Mouse (Mus musculus) right cerebral cortex, adult 18-20 months (tissue): ENCODE results near the gene Eef1e1.
"Not testable (repeated sequence)": the region's sequence is repeated elsewhere in the genome, so short reads cannot be mapped to it uniquely, and the experiment has no call there.

Experiments
- DNase-seq: peaks from one replicate; pipeline ENCODE4 v3.0.0; 2022; ENCODE audit warnings: mixed read lengths

Eef1e1 gene

GRCm38 (mm10) chr13:38658528-38659280 lies at the start of gene Eef1e1:
TSS of gene Eef1e1 (minus strand) at chr13:38659058.
- peak; percentile 96 for DNase-seq

GRCm38 (mm10) chr13:38690845-38691244 lies 32.0 kb upstream of the Eef1e1 start:
- DNase-seq: no peak

- DNase-seq: peak; percentile 32
Observed at GRCm38 (mm10) chr13:38690028-38690427, 31.2 kb upstream of the Eef1e1 start.

GRCm38 (mm10) chr13:38688761-38689160 lies 29.9 kb upstream of the Eef1e1 start:
- no peak for DNase-seq

- no peak for DNase-seq
Observed at GRCm38 (mm10) chr13:38672336-38672735, 13.5 kb upstream of the Eef1e1 start.

- DNase-seq: not testable (repeated sequence)
Observed at GRCm38 (mm10) chr13:38671451-38671850, 12.6 kb upstream of the Eef1e1 start.

- no peak for DNase-seq
Observed at GRCm38 (mm10) chr13:38670051-38670450, 11.2 kb upstream of the Eef1e1 start.

GRCm38 (mm10) chr13:38668514-38668913 lies 9.7 kb upstream of the Eef1e1 start:
- no peak for DNase-seq

GRCm38 (mm10) chr13:38664753-38665152 lies 5.9 kb upstream of the Eef1e1 start:
- no peak for DNase-seq

GRCm38 (mm10) chr13:38659524-38660136 lies 772 bp upstream of the Eef1e1 start:
- DNase-seq: no peak

GRCm38 (mm10) chr13:38657865-38658264 lies 993 bp downstream of the Eef1e1 start:
- DNase-seq: no peak

GRCm38 (mm10) chr13:38650292-38650691 lies 8.6 kb downstream of the Eef1e1 start:
- no peak for DNase-seq

- DNase-seq: no peak
Observed at GRCm38 (mm10) chr13:38649069-38649468, 9.8 kb downstream of the Eef1e1 start.

GRCm38 (mm10) chr13:38641414-38641813 lies 17.4 kb downstream of the Eef1e1 start:
- DNase-seq: no peak

GRCm38 (mm10) chr13:38640961-38641360 lies 17.9 kb downstream of the Eef1e1 start:
- DNase-seq: no peak

- no peak for DNase-seq
Observed at GRCm38 (mm10) chr13:38638694-38639093, 20.2 kb downstream of the Eef1e1 start.

- DNase-seq: peak; percentile 94
Observed at GRCm38 (mm10) chr13:38634800-38635269, 24.0 kb downstream of the Eef1e1 start, which contains the start of gene Bloc1s5. TSS of gene Bloc1s5 (minus strand) at chr13:38635109.

- DNase-seq: peak; percentile 89
Observed at GRCm38 (mm10) chr13:38634256-38634799, 24.5 kb downstream of the Eef1e1 start.

- DNase-seq: peak; percentile 42
Observed at GRCm38 (mm10) chr13:38633287-38634000, 25.4 kb downstream of the Eef1e1 start.

GRCm38 (mm10) chr13:38632556-38632955 lies 26.3 kb downstream of the Eef1e1 start:
- no peak for DNase-seq

- no peak for DNase-seq
Observed at GRCm38 (mm10) chr13:38626229-38626525, 32.7 kb downstream of the Eef1e1 start.

- DNase-seq: peak; percentile 16
Observed at GRCm38 (mm10) chr13:38625492-38626228, 33.2 kb downstream of the Eef1e1 start.
